ENCODE assay signal across 8 mouse cellular contexts in the genomic region with DNA sequence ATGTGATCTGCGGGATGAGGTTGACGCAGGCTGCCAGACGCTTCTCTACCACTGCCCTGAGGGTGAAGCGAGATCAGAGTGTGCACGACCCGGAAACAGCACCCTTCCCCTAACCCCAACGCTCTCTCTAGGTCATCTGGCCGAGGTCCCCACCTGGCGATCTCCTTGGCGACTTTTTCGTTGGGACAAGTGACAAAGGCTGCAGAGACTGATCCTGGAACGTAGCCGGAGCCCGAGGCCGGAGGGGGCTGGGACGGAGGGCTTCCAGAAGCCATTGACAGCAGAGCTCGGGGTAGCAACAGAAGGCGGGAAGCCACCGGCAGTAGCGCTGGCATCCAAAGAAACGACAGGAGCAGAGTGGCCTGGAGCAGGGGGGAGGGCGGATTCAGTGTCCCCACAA. TPM values are rescaled to one million over a fixed set of nuclear protein-coding genes. Genes with fewer than 3 reads are reported as not detected.
DNase-seq lines count a peak whose midpoint lies in the region; ATAC-seq and TF ChIP-seq lines count a peak whose summit lies in the region.

No protein-coding gene starts in this region.

- no peak for TF ChIP-seq EP300 in CH12.LX (IDR thresholded peaks at IDR 0.05; ENCODE audit: low read length)

- no peaks in the 10 kb centered on the region for H3K9me3 ChIP-seq in CH12.LX (replicated peaks; ENCODE audit: low read length)
- H3K9me3 ChIP-seq in limb, embryonic 10.5 days (replicated peaks) = no peaks in the 10 kb centered on the region

- no peak for ATAC-seq in inflammation-experienced regulatory T-cells, adult 6 months

- WGBS in limb, embryonic 10.5 days = under 1% methylated on average over 22 of the region's 22 CpGs

- peak overlapping the region; percentile 29; the same call in 1 of the 2 replicates for H3K27ac ChIP-seq in CH12.LX (ENCODE audit: insufficient read depth, low read depth)
- H3K27ac ChIP-seq in embryonic fibroblast, embryonic 13.5 days (ENCODE audit: insufficient read depth, low read length) = peak overlapping the region; percentile 71
- H3K27ac ChIP-seq in limb, embryonic 10.5 days = peak overlapping the region; percentile 88

- H3K79me2 ChIP-seq in CH12.LX (replicated peaks; ENCODE audit: control insufficient read depth, extremely low read depth, insufficient read depth, poor library complexity, severe bottlenecking) = peaks cover 6% of the 10 kb centered on the region

- dilution Hi-C loops in CH12.LX (cut with MboI; ENCODE audit: extremely low pct_ligation_motif_present, extremely low pct_unique_long_range_greater_than_20kb, low sequenced_read_pairs) = no loop called here

- H3K4me3 ChIP-seq in CH12.LX (replicated peaks in 1 of 3; ENCODE audit: low read depth in 2 of 3, low read length in 2 of 3, poor library complexity in 1 of 3) = peak overlapping the region; percentile 78 to 79 (median 78)
- H3K4me3 ChIP-seq in embryonic fibroblast, embryonic 13.5 days (ENCODE audit: insufficient read depth, low read length) = peak overlapping the region; percentile 98
- H3K4me3 ChIP-seq in limb, embryonic 10.5 days = peak overlapping the region; percentile 75

- TF ChIP-seq CTCF in CH12.LX (conservative IDR thresholded peaks at IDR 0.05 in 1 of 2, IDR thresholded peaks at IDR 0.05 in 1 of 2; ENCODE audit: low read depth in 2 of 2, low read length in 2 of 2) = no peak
- TF ChIP-seq CTCF in embryonic fibroblast, embryonic 13.5 days (IDR thresholded peaks at IDR 0.05; ENCODE audit: borderline replicate concordance, insufficient read depth, low read length) = no peak

- TF ChIP-seq POLR2A in CH12.LX (IDR thresholded peaks at IDR 0.05; ENCODE audit: low read depth, low read length) = no peak
- TF ChIP-seq POLR2A in embryonic fibroblast, embryonic 13.5 days (IDR thresholded peaks at IDR 0.05; ENCODE audit: low read depth, low read length) = no peak

- H3K9ac ChIP-seq in CH12.LX (ENCODE audit: insufficient read depth, low read depth) = peak overlapping the region; percentile 76

- no peak for TF ChIP-seq RAD21 in CH12.LX (IDR thresholded peaks at IDR 0.05; ENCODE audit: low read depth, low read length)

- DNase-seq in embryo, embryonic 9.5 days (ENCODE audit: extremely low spot score) = peak; percentile 46
- DNase-seq in embryo, embryonic 11 days = no peak
- DNase-seq in CH12.LX (ENCODE audit: extremely low read depth) = no peak
- DNase-seq in limb, embryonic 10.5 days (ENCODE audit: low spot score) = no peak
- peak; percentile 48 for DNase-seq in neural tube, embryonic 10.5 days (ENCODE audit: extremely low spot score, low spot score)
- DNase-seq in right cerebral cortex, postnatal 25 days = no peak

- peaks cover 30 to 38% of the 10 kb centered on the region in 2 experiments for H3K36me3 ChIP-seq in CH12.LX (replicated peaks in 1 of 2; ENCODE audit: control insufficient read depth in 1 of 2, insufficient read depth in 1 of 2, low read length in 1 of 2)
- peaks cover 36% of the 10 kb centered on the region for H3K36me3 ChIP-seq in limb, embryonic 10.5 days

- in situ Hi-C loops in CH12.LX (cut with MboI; ENCODE audit: low pct_ligation_motif_present, low pct_unique_long_range_greater_than_20kb, low sequenced_read_pairs) = no loop called here

- peaks cover 2 to 35% of the 10 kb centered on the region in 2 experiments; a peak in 3 of 4 replicates for H3K4me1 ChIP-seq in CH12.LX (ENCODE audit: control insufficient read depth in 1 of 2, insufficient read depth in 2 of 2)
- peaks cover 6% of the 10 kb centered on the region; the same call in 1 of the 2 replicates for H3K4me1 ChIP-seq in embryonic fibroblast, embryonic 13.5 days (ENCODE audit: control insufficient read depth, insufficient read depth, low read length)
- H3K4me1 ChIP-seq in limb, embryonic 10.5 days = peaks cover 67% of the 10 kb centered on the region

- peaks cover 14% of the 10 kb centered on the region for H3K27me3 ChIP-seq in CH12.LX (replicated peaks)
- H3K27me3 ChIP-seq in limb, embryonic 10.5 days (ENCODE audit: low read depth, poor library complexity, severe bottlenecking) = no peaks in the 10 kb centered on the region

- peak overlapping the region; percentile 91 for H3K4me2 ChIP-seq in CH12.LX (ENCODE audit: insufficient read depth, low read depth, poor library complexity, severe bottlenecking)

TF ChIP-seq in CH12.LX, 34 proteins besides CTCF, POLR2A, EP300 and RAD21:
- TF ChIP-seq ZKSCAN1 (IDR thresholded peaks at IDR 0.05; ENCODE audit: borderline replicate concordance, low read depth, low read length) = no peak
- no peak for TF ChIP-seq NELFE (IDR thresholded peaks at IDR 0.05; ENCODE audit: low read depth, low read length)
- no peak for TF ChIP-seq MXI1 (IDR thresholded peaks at IDR 0.05; ENCODE audit: low read depth, low read length)
- no peak for TF ChIP-seq HCFC1 (IDR thresholded peaks at IDR 0.05; ENCODE audit: low read depth, low read length)
- no peak for TF ChIP-seq USF2 (conservative IDR thresholded peaks at IDR 0.05; ENCODE audit: low read depth, low read length)

RNA-seq across cellular contexts. Expression of a gene that starts 0.6 kb away (rescaled TPM):
- total RNA-seq in CH12.LX (2012; rRNA removed) = 34.6 and 42.4 TPM in 2 replicates
- 26.8 and 30.5 TPM in 2 replicates for total RNA-seq in CH12.LX (2014; rRNA removed)
- polyA plus RNA-seq in CH12.LX (2012; ENCODE audit: insufficient read length, low read depth) = 83.0 and 121 TPM in 2 replicates
- 80.0 and 90.5 TPM in 2 replicates for polyA plus RNA-seq in embryonic fibroblast, embryonic 13.5 days (2011; ENCODE audit: insufficient read length, low read depth, missing spikeins)
- polyA plus RNA-seq in limb, embryonic 10.5 days (2016; fragmentation: Nextera tagmentation; extraction: Ambion mirVana) = 184 and 188 TPM in 2 replicates
- polyA plus RNA-seq in inflammation-experienced regulatory T-cells, adult 6 months (2017; shearing (Covaris generic)) = 100 to 1,000 TPM; 132 to 166 (median 135) TPM

RNA-seq across cellular contexts. Expression of a gene that starts 2.3 kb away (rescaled TPM):
- total RNA-seq in CH12.LX (2012; rRNA removed) = 1.3 and 1.7 TPM in 2 replicates
- 0.34 TPM in 1 of 2 replicates, not detected in the other for total RNA-seq in CH12.LX (2014; rRNA removed)
- 2.4 and 3.1 TPM in 2 replicates for polyA plus RNA-seq in CH12.LX (2012; ENCODE audit: insufficient read length, low read depth)
- 52.2 and 58.4 TPM in 2 replicates for polyA plus RNA-seq in embryonic fibroblast, embryonic 13.5 days (2011; ENCODE audit: insufficient read length, low read depth, missing spikeins)
- polyA plus RNA-seq in limb, embryonic 10.5 days (2016; fragmentation: Nextera tagmentation; extraction: Ambion mirVana) = 2.8 and 3.1 TPM in 2 replicates
- not detected for polyA plus RNA-seq in inflammation-experienced regulatory T-cells, adult 6 months (2017; shearing (Covaris generic))

RNA-seq across cellular contexts. Expression of a gene that starts 5.9 kb away (rescaled TPM):
- 3.3 and 4.1 TPM in 2 replicates for total RNA-seq in CH12.LX (2012; rRNA removed)
- total RNA-seq in CH12.LX (2014; rRNA removed) = 1.5 and 1.7 TPM in 2 replicates
- polyA plus RNA-seq in CH12.LX (2012; ENCODE audit: insufficient read length, low read depth) = 3.5 and 4.2 TPM in 2 replicates
- 10.9 and 12.0 TPM in 2 replicates for polyA plus RNA-seq in embryonic fibroblast, embryonic 13.5 days (2011; ENCODE audit: insufficient read length, low read depth, missing spikeins)
- 3.5 and 5.0 TPM in 2 replicates for polyA plus RNA-seq in limb, embryonic 10.5 days (2016; fragmentation: Nextera tagmentation; extraction: Ambion mirVana)
- polyA plus RNA-seq in inflammation-experienced regulatory T-cells, adult 6 months (2017; shearing (Covaris generic)) = 10 to 100 TPM in 2 of 3 experiments, 1 to 10 TPM in 1; 8.2 to 17.5 (median 14.2) TPM

RNA-seq across cellular contexts. Expression of a gene that starts 21.8 kb away (rescaled TPM):
- 19.1 and 22.2 TPM in 2 replicates for total RNA-seq in CH12.LX (2012; rRNA removed)
- total RNA-seq in CH12.LX (2014; rRNA removed) = 11.4 and 12.1 TPM in 2 replicates
- 26.9 and 32.0 TPM in 2 replicates for polyA plus RNA-seq in CH12.LX (2012; ENCODE audit: insufficient read length, low read depth)
- polyA plus RNA-seq in embryonic fibroblast, embryonic 13.5 days (2011; ENCODE audit: insufficient read length, low read depth, missing spikeins) = 6.6 and 7.2 TPM in 2 replicates
- 12.3 and 12.6 TPM in 2 replicates for polyA plus RNA-seq in limb, embryonic 10.5 days (2016; fragmentation: Nextera tagmentation; extraction: Ambion mirVana)
- polyA plus RNA-seq in inflammation-experienced regulatory T-cells, adult 6 months (2017; shearing (Covaris generic)) = 1 to 10 TPM; 1.2 to 5.3 (median 4.0) TPM

RNA-seq across cellular contexts. Expression of a gene that starts 34.2 kb away (rescaled TPM):
- 8.1 and 9.0 TPM in 2 replicates for total RNA-seq in CH12.LX (2012; rRNA removed)
- total RNA-seq in CH12.LX (2014; rRNA removed) = 11.0 and 14.3 TPM in 2 replicates
- polyA plus RNA-seq in CH12.LX (2012; ENCODE audit: insufficient read length, low read depth) = 1.1 and 2.0 TPM in 2 replicates
- 7.3 and 8.6 TPM in 2 replicates for polyA plus RNA-seq in embryonic fibroblast, embryonic 13.5 days (2011; ENCODE audit: insufficient read length, low read depth, missing spikeins)
- 20.6 and 22.0 TPM in 2 replicates for polyA plus RNA-seq in limb, embryonic 10.5 days (2016; fragmentation: Nextera tagmentation; extraction: Ambion mirVana)
- polyA plus RNA-seq in inflammation-experienced regulatory T-cells, adult 6 months (2017; shearing (Covaris generic)) = 10 to 100 TPM in 1 of 3 experiments, 1 to 10 TPM in 2; 9.0 to 11.1 (median 9.3) TPM

Comparison
In these comparisons a context has a peak if more than half of its experiments do, and no peak if none do; other contexts are left out.
1. DNase-seq: peak in embryo, embryonic 9.5 days (single experiment) and neural tube, embryonic 10.5 days (single experiment); none in embryo, embryonic 11 days (single experiment), CH12.LX (single experiment), limb, embryonic 10.5 days (single experiment) and right cerebral cortex, postnatal 25 days (single experiment).
2. H3K27ac ChIP-seq: peak in every context shown above with its lines; median percentile 88 in limb, embryonic 10.5 days; 71 in embryonic fibroblast, embryonic 13.5 days; 29 in CH12.LX.
3. RNA of a gene that starts 2.3 kb away (polyA plus RNA-seq): 52.2 to 58.4 TPM in embryonic fibroblast, embryonic 13.5 days; 2.8 to 3.1 TPM in limb, embryonic 10.5 days, 2.4 to 3.1 TPM in CH12.LX and not detected in inflammation-experienced regulatory T-cells, adult 6 months; every median in the first group is over 10 times any median in the second.
4. Peak in every context shown above with its lines, with median percentiles within 50 percentile points of each other: H3K4me3 ChIP-seq.